Mouse (Mus musculus) megakaryocyte, embryonic 14.5 days (primary cell): Measurements from ENCODE around the gene Foxo6.

Experiments used
- FLI1 ChIP-seq: IDR thresholded peaks from 2 replicates; pipeline ENCODE4 v1.6.1; 2012; ENCODE audit warnings: low read length, inconsistent platforms, mixed read lengths
- GATA1 ChIP-seq: IDR thresholded peaks from 3 replicates; pipeline ENCODE4 v1.6.1; 2012; ENCODE audit warnings: mixed read lengths, low read length, inconsistent platforms, borderline replicate concordance

- TF ChIP-seq GATA1 (no peak), FLI1 (no peak)
These were observed 27.6 kb downstream of the Foxo6 start for GRCm38 (mm10) chr4:120259356-120260181.
